Mouse (Mus musculus) frontal cortex, adult (tissue): ENCODE data around the gene Mta2.

Experiments
- ATAC-seq: cut with Nextera tagmentation; 2 replicates; pipeline ENCODE4 v1.9.2; 2017; ENCODE audit warnings: mild to moderate bottlenecking, moderate library complexity, mixed read lengths; ENCODE audit not compliant: low TSS enrichment

The Mta2 gene

GRCm38 (mm10) chr19:8992769-8993624 is 51.3 kb downstream of the Mta2 start:
- peak; percentile 69 for ATAC-seq

GRCm38 (mm10) chr19:8993625-8993912 is 51.9 kb downstream of the Mta2 start:
- no peak for ATAC-seq

GRCm38 (mm10) chr19:8994813-8995607 is 53.3 kb downstream of the Mta2 start:
- no peak for ATAC-seq

GRCm38 (mm10) chr19:8996601-8997000 is 54.9 kb downstream of the Mta2 start:
- ATAC-seq: peak; percentile 36; the same call in 1 of the 2 replicates

GRCm38 (mm10) chr19:8997546-8997945 is 55.9 kb downstream of the Mta2 start:
- ATAC-seq: peak; percentile 86

GRCm38 (mm10) chr19:8998546-8998945 is 56.9 kb downstream of the Mta2 start:
- no peak for ATAC-seq

- no peak for ATAC-seq
These were observed 57.5 kb downstream of the Mta2 start for GRCm38 (mm10) chr19:8999223-8999622.
